Mouse (Mus musculus) induced T-regulatory cell, adult 2 months (primary cell): ENCODE measurements around the gene Tent5b.

Experiments used
- DNase-seq: peaks from one replicate; pipeline ENCODE4 v3.0.0-alpha.2; 2012; ENCODE audit warnings: low read depth

The Tent5b gene

GRCm38 (mm10) chr4:133471135-133471821 is 8.7 kb upstream of the Tent5b start:
- DNase-seq = no peak

GRCm38 (mm10) chr4:133473833-133474232 is 6.1 kb upstream of the Tent5b start:
- DNase-seq = no peak

GRCm38 (mm10) chr4:133480185-133480537 is 229 bp downstream of the Tent5b start:
- no peak for DNase-seq

- DNase-seq = no peak
Observed at GRCm38 (mm10) chr4:133480754-133481153, 822 bp downstream of the Tent5b start.

GRCm38 (mm10) chr4:133481488-133481887 is 1.6 kb downstream of the Tent5b start:
- no peak for DNase-seq

- DNase-seq = no peak
Observed at GRCm38 (mm10) chr4:133482479-133482878, 2.5 kb downstream of the Tent5b start.

- DNase-seq = no peak
Observed at GRCm38 (mm10) chr4:133484266-133485025, 4.5 kb downstream of the Tent5b start.

- no peak for DNase-seq
Observed at GRCm38 (mm10) chr4:133485691-133486425, 5.9 kb downstream of the Tent5b start.

- no peak for DNase-seq
Observed at GRCm38 (mm10) chr4:133486673-133487357, 6.9 kb downstream of the Tent5b start.

GRCm38 (mm10) chr4:133488619-133489392 is 8.9 kb downstream of the Tent5b start:
- no peak for DNase-seq

- DNase-seq = no peak
Observed at GRCm38 (mm10) chr4:133489489-133490245, 9.7 kb downstream of the Tent5b start.

- DNase-seq = no peak
Observed at GRCm38 (mm10) chr4:133491800-133492199, 11.9 kb downstream of the Tent5b start.

- peak; percentile 60 for DNase-seq
Observed at GRCm38 (mm10) chr4:133493895-133494294, 14.0 kb downstream of the Tent5b start.

GRCm38 (mm10) chr4:133494432-133494831 is 14.5 kb downstream of the Tent5b start:
- peak; percentile 95 for DNase-seq

- no peak for DNase-seq
Observed at GRCm38 (mm10) chr4:133494867-133495266, 14.9 kb downstream of the Tent5b start.

GRCm38 (mm10) chr4:133495711-133496110 is 15.8 kb downstream of the Tent5b start:
- peak; percentile 47 for DNase-seq

- no peak for DNase-seq
Observed at GRCm38 (mm10) chr4:133496738-133497445, 17.0 kb downstream of the Tent5b start.

GRCm38 (mm10) chr4:133497461-133498159 is 17.7 kb downstream of the Tent5b start:
- DNase-seq = no peak

GRCm38 (mm10) chr4:133498160-133498724 is 18.3 kb downstream of the Tent5b start, which contains the start of gene Trnp1:
Gene Trnp1 (minus strand): TSS chr4:133498550.
- DNase-seq = peak; percentile 87
